Mouse (Mus musculus) R1 (cell line): ENCODE measurements around the gene Fbxo46.
A peak's percentile ranks its signal among the peaks of the same experiment; 100 is the strongest.

Source experiments
- DNase-seq: peaks from one replicate; pipeline ENCODE4 v3.0.0-alpha.2; 2018; ENCODE audit warnings: low read depth, low spot score

The Fbxo46 gene

DNA sequence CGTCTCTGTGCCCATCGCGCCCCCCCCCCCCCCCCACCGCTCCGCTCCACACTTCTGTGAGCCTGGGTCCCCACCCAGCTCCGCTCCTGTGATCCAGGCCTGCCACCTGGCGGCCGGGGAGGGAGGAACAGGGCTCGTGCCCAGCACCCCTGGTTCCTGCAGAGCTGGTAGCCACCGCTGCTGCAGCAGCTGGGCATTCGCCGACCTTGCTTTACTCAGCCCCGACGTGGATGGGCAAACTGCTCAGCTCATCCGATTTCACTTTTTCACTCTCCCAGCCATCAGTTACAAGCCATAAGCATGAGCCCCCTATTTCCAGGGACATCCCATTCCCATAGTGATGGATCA, 26.5 kb upstream of the Fbxo46 start:
- DNase-seq = peak; percentile 82

- peak; percentile 99 for DNase-seq
Measured at GRCm38 (mm10) chr7:19093537-19094385, 25.9 kb upstream of the Fbxo46 start.

DNA sequence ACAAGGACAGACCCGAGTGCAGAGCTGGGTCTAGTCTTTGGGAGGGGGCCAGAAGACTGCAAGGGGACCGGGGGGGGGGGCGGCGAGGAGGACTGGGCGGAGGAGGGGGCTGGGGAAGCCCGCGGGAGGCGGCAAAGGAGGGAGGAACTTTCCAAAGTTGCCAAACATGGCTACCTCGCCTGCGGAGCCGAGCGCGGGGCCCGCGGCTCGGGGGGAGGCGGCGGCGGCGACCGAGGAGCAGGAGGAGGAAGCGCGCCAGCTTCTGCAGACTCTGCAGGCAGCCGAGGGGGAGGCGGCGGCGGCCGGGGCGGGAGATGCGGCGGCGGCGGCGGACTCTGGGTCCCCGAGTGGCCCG, 25.2 kb upstream of the Fbxo46 start, which contains the start of gene Six5:
Gene Six5 (plus strand): TSS at position 124 of the 355 bp plus-strand sequence.
- no peak for DNase-seq

DNA sequence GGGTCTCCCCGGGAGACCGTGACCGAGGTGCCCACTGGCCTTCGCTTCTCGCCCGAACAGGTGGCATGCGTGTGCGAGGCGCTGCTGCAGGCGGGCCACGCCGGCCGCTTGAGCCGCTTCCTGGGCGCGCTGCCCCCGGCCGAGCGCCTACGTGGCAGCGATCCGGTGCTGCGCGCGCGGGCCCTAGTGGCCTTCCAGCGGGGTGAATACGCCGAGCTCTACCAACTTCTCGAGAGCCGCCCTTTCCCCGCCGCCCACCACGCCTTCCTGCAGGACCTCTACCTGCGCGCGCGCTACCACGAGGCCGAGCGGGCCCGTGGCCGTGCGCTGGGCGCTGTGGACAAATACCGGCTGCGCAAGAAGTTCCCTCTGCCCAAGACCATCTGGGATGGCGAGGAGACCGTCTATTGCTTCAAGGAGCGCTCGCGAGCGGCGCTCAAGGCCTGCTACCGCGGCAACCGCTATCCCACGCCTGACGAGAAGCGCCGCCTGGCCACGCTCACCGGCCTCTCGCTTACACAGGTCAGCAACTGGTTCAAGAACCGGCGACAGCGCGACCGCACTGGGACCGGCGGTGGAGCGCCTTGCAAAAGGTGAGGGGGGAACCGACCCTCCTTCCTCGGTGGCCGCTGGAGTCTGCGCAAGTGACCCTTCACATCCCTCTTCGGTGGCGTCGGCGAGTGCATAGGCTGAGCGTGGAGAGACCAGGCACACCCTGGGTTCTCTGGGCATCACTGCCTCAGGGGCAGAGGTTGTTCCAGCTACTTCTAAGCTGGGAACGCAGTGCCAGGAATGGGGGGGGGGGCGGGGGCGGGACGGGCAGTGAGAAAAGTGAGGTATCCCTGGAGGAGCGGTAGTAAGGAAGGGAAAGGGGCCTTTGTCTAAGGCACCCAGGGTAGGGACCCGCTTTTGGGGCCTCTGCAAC, 24.6 kb upstream of the Fbxo46 start:
- DNase-seq = peak; percentile 41

GRCm38 (mm10) chr7:19095751-19096110, 23.9 kb upstream of the Fbxo46 start:
- DNase-seq = peak; percentile 79

GRCm38 (mm10) chr7:19096421-19096976, 23.2 kb upstream of the Fbxo46 start:
- DNase-seq = no peak

- DNase-seq = no peak
Measured at GRCm38 (mm10) chr7:19097217-19097616, 22.4 kb upstream of the Fbxo46 start.

DNA sequence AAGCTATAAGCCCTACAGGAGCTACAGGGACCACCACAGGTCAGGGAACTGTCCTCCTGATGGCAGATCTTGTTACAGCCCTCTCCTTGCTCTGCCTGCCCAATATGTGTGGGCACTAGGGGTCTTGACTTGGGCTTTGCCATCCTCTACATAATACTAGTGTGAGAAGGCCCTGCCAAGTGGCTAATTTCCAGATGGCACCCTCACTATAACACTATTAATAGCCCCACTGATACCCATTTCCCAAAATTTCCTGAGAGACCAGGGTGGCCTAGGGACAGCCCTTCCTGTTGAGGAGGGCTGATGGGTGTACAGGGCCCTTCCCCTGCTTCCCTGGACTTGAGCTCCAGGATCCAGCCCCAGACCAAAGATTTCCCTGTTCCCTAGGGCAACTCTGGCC, 21.8 kb upstream of the Fbxo46 start:
- no peak for DNase-seq

DNA sequence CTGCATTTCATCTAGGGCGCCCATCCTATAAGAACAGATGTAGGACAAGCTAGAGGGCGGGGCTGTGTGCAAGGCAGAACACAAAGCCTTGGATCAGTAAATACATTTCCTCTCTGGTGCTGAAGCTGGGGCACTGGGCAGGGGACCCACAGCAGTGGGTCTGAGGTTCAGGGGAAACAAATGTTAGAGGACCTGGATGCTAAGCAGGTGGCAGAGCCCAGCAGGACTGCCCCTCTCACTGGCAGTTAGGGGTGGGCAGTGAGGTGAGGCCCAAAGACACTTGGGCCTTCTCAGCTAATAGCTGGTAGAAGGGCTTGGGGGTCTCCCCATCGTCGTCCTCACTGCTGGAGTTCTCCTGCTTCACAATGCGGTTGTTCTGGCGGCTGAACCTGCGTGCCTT, 20.8 kb upstream of the Fbxo46 start:
- DNase-seq = no peak

- no peak for DNase-seq
Measured at GRCm38 (mm10) chr7:19100290-19100689, 19.4 kb upstream of the Fbxo46 start.

GRCm38 (mm10) chr7:19103741-19104140, 15.9 kb upstream of the Fbxo46 start:
- DNase-seq = no peak

DNA sequence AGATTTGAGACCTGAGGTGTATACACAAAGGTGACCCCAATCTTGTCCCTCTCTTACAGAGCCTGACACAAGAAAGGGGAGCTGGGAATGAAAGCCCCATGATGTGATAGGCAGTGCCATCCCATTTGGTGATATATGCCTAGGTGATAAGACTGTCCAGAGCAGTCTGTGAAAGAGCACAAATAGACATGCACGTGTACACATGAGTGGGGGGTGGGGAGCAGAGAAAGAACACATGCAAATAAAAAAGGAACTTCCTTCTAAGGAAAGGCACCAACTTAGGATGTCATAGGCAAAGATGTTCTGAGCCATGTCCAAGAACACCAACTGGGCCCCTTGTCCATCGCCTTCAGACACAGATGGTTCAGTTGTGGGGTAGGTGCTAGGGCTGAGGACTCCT, 15.2 kb upstream of the Fbxo46 start:
- DNase-seq = no peak

- no peak for DNase-seq
Measured at GRCm38 (mm10) chr7:19107436-19107835, 12.2 kb upstream of the Fbxo46 start.

DNA sequence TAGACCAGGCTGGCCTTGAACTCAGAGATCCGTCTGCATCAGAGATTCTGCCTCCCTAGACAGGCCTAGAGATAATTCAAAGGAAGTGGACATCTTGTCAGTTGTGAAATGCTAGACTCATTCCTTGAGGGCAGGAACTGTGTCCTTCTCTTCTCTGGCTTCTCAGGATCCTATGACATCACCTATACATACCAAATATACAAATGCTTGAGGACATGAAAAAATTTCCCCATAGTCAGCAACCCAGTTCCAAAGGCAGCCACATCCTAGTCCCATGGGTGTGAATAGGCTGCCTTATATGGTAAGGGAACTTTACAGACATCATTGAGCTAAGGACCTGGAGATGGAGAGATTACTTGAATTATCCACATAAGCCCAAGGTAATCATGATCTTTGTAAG, 10.1 kb upstream of the Fbxo46 start:
- DNase-seq = no peak

- DNase-seq = peak; percentile 98
Measured at GRCm38 (mm10) chr7:19118028-19118771, 1.5 kb upstream of the Fbxo46 start, which contains the start of gene Gm4969. Gm4969 (minus strand) TSS chr7:19118368.

GRCm38 (mm10) chr7:19119083-19119482, 576 bp upstream of the Fbxo46 start:
- DNase-seq = peak; percentile 10

DNA sequence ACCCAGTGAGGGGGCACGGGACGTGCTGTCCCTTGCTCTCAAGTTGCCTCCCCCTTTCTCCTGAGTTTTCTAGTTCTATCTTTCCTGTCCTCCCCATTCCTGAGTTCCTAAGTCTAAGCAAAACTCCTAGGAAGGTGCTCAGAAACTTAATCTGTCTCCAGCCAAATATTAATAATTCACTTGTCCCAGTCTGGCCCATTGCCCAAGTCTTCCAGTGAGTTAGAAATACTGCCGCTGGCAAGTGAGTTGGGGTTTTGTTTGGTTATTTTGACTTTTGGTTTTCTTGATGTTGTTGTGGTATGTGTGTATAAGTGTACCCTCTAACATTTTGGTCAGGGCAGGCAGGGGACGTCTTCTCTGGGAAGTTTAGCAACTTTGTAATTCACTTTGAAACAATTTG, 2.0 kb downstream of the Fbxo46 start:
- no peak for DNase-seq

- no peak for DNase-seq
Measured at GRCm38 (mm10) chr7:19124713-19125112, 5.1 kb downstream of the Fbxo46 start.

DNA sequence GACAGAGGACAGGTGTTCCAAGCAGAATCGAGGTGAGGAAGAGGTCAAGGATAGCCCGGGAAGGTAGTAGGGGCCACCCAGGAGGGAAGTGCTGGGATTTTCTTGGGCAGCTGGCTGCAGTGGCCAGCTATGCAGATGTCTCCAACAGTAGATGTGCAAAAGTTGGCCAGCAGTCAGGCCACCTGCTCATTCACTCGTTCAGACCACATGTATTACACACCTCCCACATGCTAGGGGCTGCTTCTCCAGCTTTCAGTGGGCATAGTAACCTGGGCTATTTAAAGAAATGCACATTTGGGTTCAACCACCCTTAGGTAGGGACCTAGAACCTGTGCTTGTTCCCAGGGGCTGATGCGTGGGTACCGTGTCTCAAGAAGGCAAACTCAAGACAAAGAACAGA, 8.1 kb downstream of the Fbxo46 start:
- DNase-seq = no peak

DNA sequence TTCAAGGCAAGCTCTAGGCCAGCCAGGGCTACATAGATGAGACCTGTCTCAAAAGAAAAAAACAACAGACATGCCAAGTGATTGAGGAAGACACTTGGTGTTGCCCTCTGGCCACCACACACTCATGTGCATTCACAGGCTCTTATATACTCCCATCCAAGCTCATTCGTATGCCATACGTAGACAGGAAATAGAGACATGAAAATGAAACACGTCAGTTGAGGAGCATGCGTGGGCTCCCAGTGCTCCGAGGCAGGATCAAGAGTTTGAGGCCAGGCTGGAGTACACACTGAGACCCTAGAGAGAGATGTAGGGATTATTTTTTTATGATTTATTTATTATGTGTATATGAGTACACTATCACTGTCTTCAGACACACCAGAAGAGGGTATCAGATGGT, 9.7 kb downstream of the Fbxo46 start:
- DNase-seq = no peak

DNA sequence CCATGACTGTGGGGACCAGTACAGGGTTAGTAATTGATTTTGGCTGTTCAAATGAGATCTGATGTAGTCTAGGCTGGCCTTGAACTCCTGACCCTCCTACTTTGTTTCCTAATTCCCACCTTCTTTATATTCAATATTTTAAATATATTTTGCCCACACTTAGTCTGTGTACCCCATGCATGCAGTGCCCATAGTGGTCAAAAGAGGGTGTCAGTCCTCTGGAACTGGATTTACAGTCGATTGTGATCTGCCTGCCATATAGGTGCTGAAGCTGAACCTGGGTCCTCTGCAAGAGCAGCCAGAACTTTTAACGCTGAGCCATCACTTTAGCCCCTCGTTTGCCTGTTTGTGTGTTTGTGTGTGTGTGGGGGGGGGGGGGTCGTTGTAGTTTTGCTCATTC, 11.0 kb downstream of the Fbxo46 start:
- peak; percentile 57 for DNase-seq
